In the genomic region with DNA sequence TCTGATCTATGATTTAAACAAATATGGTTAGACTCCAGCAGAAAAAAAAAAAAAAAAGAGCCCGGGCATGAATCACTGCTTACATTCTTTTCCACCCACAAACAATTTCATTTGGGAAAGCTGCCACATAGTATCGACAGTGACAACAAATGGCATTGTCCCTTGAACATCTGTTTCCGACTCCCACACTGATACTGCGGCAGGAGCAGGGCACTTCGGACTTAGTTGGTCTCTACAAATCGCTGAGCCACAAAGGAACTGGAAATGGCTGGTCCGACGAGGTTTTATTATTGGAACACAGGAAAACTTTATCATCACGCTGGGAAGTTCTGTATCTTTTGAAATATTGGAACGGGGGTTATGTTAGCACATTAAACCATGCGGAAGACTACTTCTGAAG, we compare ENCODE assay signal across 10 mouse cellular contexts. TPM values are rescaled to one million over a fixed set of nuclear protein-coding genes. Genes with fewer than 3 reads are reported as not detected.
A peak's percentile ranks its signal among the peaks of the same experiment; 100 is the strongest.
DNase-seq lines count a peak whose midpoint lies in the region; ATAC-seq and TF ChIP-seq lines count a peak whose summit lies in the region.
"Had no signal": no experiment of that assay in that cellular context is flagged by ENCODE, and none has a peak within 500 bp of the region (broad histone marks: within the 10 kb centered on the region; RNA-seq: fewer than 3 reads in every experiment).

No protein-coding gene starts in this region.

- ATAC-seq in kidney, embryonic 15.5 days (replicated peaks; ENCODE audit: low FRiP score) = no peak
- no peak; the same call in 1 of the 2 replicates for ATAC-seq in lung, embryonic 14.5 days (ENCODE audit: insufficient read depth)
- ATAC-seq in inflammation-experienced regulatory T-cells, adult 6 months = no peak
- ATAC-seq in activated CD4-positive, CD25-positive, alpha-beta regulatory T cell, adult 4 months = no peak
- no peak for ATAC-seq in granulocyte monocyte progenitor cell, adult 5-6 weeks (replicated peaks; ENCODE audit: poor library complexity, severe bottlenecking)

- no peaks in the 10 kb centered on the region for H3K9me3 ChIP-seq in kidney, embryonic 15.5 days (replicated peaks)
- no peaks in the 10 kb centered on the region for H3K9me3 ChIP-seq in lung, embryonic 14.5 days (ENCODE audit: low read depth, low read length)
- H3K9me3 ChIP-seq: embryonic facial prominence, embryonic 12.5 days; limb, embryonic 13.5 days had no signal

- no peak overlapping the region for H3K4me3 ChIP-seq in kidney, embryonic 15.5 days (replicated peaks)
- no peak overlapping the region for H3K4me3 ChIP-seq in lung, embryonic 14.5 days (ENCODE audit: low read depth, low read length)
- H3K4me3 ChIP-seq: embryonic facial prominence, embryonic 12.5 days; limb, embryonic 13.5 days had no signal

- H3K27me3 ChIP-seq in kidney, embryonic 15.5 days = peaks cover 61% of the 10 kb centered on the region
- H3K27me3 ChIP-seq in lung, embryonic 14.5 days (ENCODE audit: insufficient read depth, low read length) = no peaks in the 10 kb centered on the region
- H3K27me3 ChIP-seq: embryonic facial prominence, embryonic 12.5 days; limb, embryonic 13.5 days had no signal

- no peak overlapping the region for H3K4me2 ChIP-seq in kidney, embryonic 15.5 days
- H3K4me2 ChIP-seq in lung, embryonic 14.5 days = peak overlapping the region; percentile 23; the same call in 1 of the 2 replicates
- H3K4me2 ChIP-seq: embryonic facial prominence, embryonic 12.5 days; limb, embryonic 13.5 days had no signal

- no peak for TF ChIP-seq CTCF in lung, embryonic 14.5 days (IDR thresholded peaks at IDR 0.05; ENCODE audit: low read depth)

- DNase-seq in kidney, adult 8-10 months = peak; percentile 20 to 41
- peak; percentile 39 to 45 for DNase-seq in adrenal gland, postnatal 36 days
- peak; percentile 65 to 67 for DNase-seq in heart, postnatal 10 days
- peak; percentile 80 for DNase-seq in lung, embryonic 14.5 days

- H3K4me1 ChIP-seq in kidney, embryonic 15.5 days = peaks cover 11% of the 10 kb centered on the region
- no peaks in the 10 kb centered on the region for H3K4me1 ChIP-seq in lung, embryonic 14.5 days (ENCODE audit: insufficient read depth)
- H3K4me1 ChIP-seq: embryonic facial prominence, embryonic 12.5 days; limb, embryonic 13.5 days had no signal

- H3K36me3 ChIP-seq in kidney, embryonic 15.5 days = no peaks in the 10 kb centered on the region
- H3K36me3 ChIP-seq in lung, embryonic 14.5 days (ENCODE audit: insufficient read depth) = no peaks in the 10 kb centered on the region
- H3K36me3 ChIP-seq: embryonic facial prominence, embryonic 12.5 days; limb, embryonic 13.5 days had no signal

- 30% methylated on average over 11 of the region's 11 CpGs for WGBS in kidney, embryonic 15.5 days
- WGBS in lung, embryonic 14.5 days = 38% methylated on average over 11 of the region's 11 CpGs

- intact Hi-C loops in heart, postnatal 10 days (cut with DNase I) = loop anchor here (5.0 kb wide), 1 partner anchor 48 kb away; no protein-coding TSS in a partner anchor

- H3K9ac ChIP-seq in kidney, embryonic 15.5 days = no peak overlapping the region
- H3K9ac ChIP-seq in lung, embryonic 14.5 days = no peak overlapping the region
- H3K9ac ChIP-seq: embryonic facial prominence, embryonic 12.5 days; limb, embryonic 13.5 days had no signal

- no peak overlapping the region for H3K27ac ChIP-seq in kidney, embryonic 15.5 days
- no peak overlapping the region for H3K27ac ChIP-seq in lung, embryonic 14.5 days (ENCODE audit: low read depth)
- H3K27ac ChIP-seq: embryonic facial prominence, embryonic 12.5 days; limb, embryonic 13.5 days had no signal

RNA-seq across cellular contexts. Expression of gene Nr5a2, which starts 44.8 kb away (rescaled TPM):
- 0.75 and 0.86 TPM in 2 replicates for polyA plus RNA-seq in kidney, embryonic 15.5 days (2015; fragmentation: Nextera tagmentation; extraction: Ambion mirVana)
- total RNA-seq in adrenal gland, postnatal 36 days (2021) = 1 to 10 TPM; 2.1 to 4.4 TPM
- total RNA-seq in heart, postnatal 10 days (2021) = 1 to 10 TPM; 3.3 to 4.4 TPM
- 3.6 and 4.1 TPM in 2 replicates for polyA plus RNA-seq in lung, embryonic 14.5 days (2014; fragmentation: Nextera tagmentation; extraction: Ambion mirVana)
- not detected for polyA plus RNA-seq in inflammation-experienced regulatory T-cells, adult 6 months (2017; shearing (Covaris generic))
- polyA plus RNA-seq in activated CD4-positive, CD25-positive, alpha-beta regulatory T cell, adult 4 months (2017; shearing (Covaris generic)) = under 1 TPM in 1 of 2 experiments, not detected in 1; 0.42 TPM
- total RNA-seq in granulocyte monocyte progenitor cell, adult 5-6 weeks (2014; fragmentation: Nextera tagmentation) = not detected in 2 replicates
- total RNA-seq in granulocyte monocyte progenitor cell, adult 5-6 weeks (2017) = not detected in 2 replicates
